In genomic region chr1:56748876-56749493, GRCm38 (mm10) we compare ENCODE assay signal across 20 mouse cellular contexts.
"Had no signal": no experiment of that assay in that cellular context is flagged by ENCODE, and none has a peak within 500 bp of the region (broad histone marks: within the 10 kb centered on the region; RNA-seq: fewer than 3 reads in every experiment).

No protein-coding gene starts in this region.

- H3K9me3 ChIP-seq: kidney, embryonic 15.5 days; limb, embryonic 10.5 days; limb, embryonic 13.5 days; liver, embryonic 12.5 days; liver, embryonic 15.5 days; lung, embryonic 15.5 days; midbrain, embryonic 10.5 days; midbrain, embryonic 13.5 days; neural tube, embryonic 12.5 days; neural tube, embryonic 15.5 days had no signal

- H3K4me1 ChIP-seq: kidney, embryonic 15.5 days; limb, embryonic 13.5 days; liver, embryonic 12.5 days; liver, embryonic 15.5 days; lung, embryonic 15.5 days; megakaryocyte, embryonic 14.5 days; midbrain, embryonic 10.5 days; midbrain, embryonic 13.5 days; neural tube, embryonic 12.5 days; neural tube, embryonic 15.5 days had no signal

- H3K9ac ChIP-seq: kidney, embryonic 15.5 days; limb, embryonic 13.5 days; liver, embryonic 12.5 days; liver, embryonic 15.5 days; lung, embryonic 15.5 days; midbrain, embryonic 13.5 days; neural tube, embryonic 12.5 days; neural tube, embryonic 15.5 days had no signal

- H3K4me2 ChIP-seq: kidney, embryonic 15.5 days; limb, embryonic 13.5 days; liver, embryonic 12.5 days; liver, embryonic 15.5 days; lung, embryonic 15.5 days; midbrain, embryonic 13.5 days; neural tube, embryonic 12.5 days; neural tube, embryonic 15.5 days had no signal

- H3K4me3 ChIP-seq: kidney, embryonic 15.5 days; limb, embryonic 10.5 days; limb, embryonic 13.5 days; liver, embryonic 12.5 days; liver, embryonic 15.5 days; lung, embryonic 15.5 days; megakaryocyte, embryonic 14.5 days; midbrain, embryonic 10.5 days; midbrain, embryonic 13.5 days; neural tube, embryonic 12.5 days; neural tube, embryonic 15.5 days had no signal

- DNase-seq: kidney, postnatal 10 days; kidney, postnatal 36 days; layer of hippocampus, postnatal 36 days; liver; lung, adult 18-20 months; lung, postnatal 10 days; lung, postnatal 36 days; thymus, adult 18-20 months; thymus, postnatal 36 days had no signal

- H3K27me3 ChIP-seq: kidney, embryonic 15.5 days; limb, embryonic 13.5 days; liver, embryonic 12.5 days; liver, embryonic 15.5 days; lung, embryonic 15.5 days; megakaryocyte, embryonic 14.5 days; midbrain, embryonic 13.5 days; neural tube, embryonic 12.5 days; neural tube, embryonic 15.5 days had no signal

- ATAC-seq: liver, embryonic 12.5 days; midbrain, embryonic 13.5 days had no signal

- H3K36me3 ChIP-seq: kidney, embryonic 15.5 days; limb, embryonic 10.5 days; limb, embryonic 13.5 days; liver, embryonic 12.5 days; liver, embryonic 15.5 days; lung, embryonic 15.5 days; midbrain, embryonic 10.5 days; midbrain, embryonic 13.5 days; neural tube, embryonic 12.5 days; neural tube, embryonic 15.5 days had no signal

- H3K27ac ChIP-seq: kidney, embryonic 15.5 days; limb, embryonic 10.5 days; limb, embryonic 13.5 days; liver, embryonic 12.5 days; liver, embryonic 15.5 days; lung, embryonic 15.5 days; midbrain, embryonic 10.5 days; midbrain, embryonic 13.5 days; neural tube, embryonic 12.5 days; neural tube, embryonic 15.5 days had no signal
